Mouse (Mus musculus) kidney, adult 2 months (tissue): Measurements from ENCODE around the gene Prpf4.

Experiments used
- CTCF ChIP-seq: fragments of 200-500 bp; conservative IDR thresholded peaks from 2 replicates; pipeline ENCODE4 v1.5.1; 2011; ENCODE audit warnings: low read depth, mild to moderate bottlenecking, control low read depth, low read length, moderate library complexity, mixed read lengths; ENCODE audit not compliant: insufficient read depth, insufficient read length
- POLR2A ChIP-seq: fragments of 200-500 bp; IDR thresholded peaks from one replicate; pipeline ENCODE4 v1.6.1; 2011; ENCODE audit warnings: low read depth, low read length, control low read depth

DNA sequence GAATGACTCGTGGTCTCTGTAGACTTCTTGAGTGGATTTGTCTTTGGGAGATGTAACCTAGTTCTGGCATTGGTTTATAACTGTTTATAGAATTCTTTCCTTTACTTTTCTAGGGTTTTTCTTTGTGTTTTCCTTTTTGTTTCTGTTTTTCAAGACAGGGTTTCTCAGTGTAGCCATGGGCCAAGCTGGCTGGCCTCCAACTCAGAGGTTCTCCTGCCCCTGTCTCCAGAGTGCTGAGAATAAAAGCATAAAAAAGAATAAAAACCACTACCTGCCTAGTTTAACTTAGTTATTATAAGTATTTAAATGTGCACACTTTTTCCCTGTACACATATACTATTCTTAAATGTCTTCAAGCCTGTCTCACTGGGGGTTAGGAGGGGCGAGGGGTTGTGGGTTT, 1.7 kb downstream of the Prpf4 start:
- TF ChIP-seq CTCF (no peak), POLR2A (no peak)
